Mouse (Mus musculus) gastrocnemius, adult 2 months (tissue): ENCODE data around the gene Apof. TPM values are rescaled to one million over a fixed set of nuclear protein-coding genes. Genes with fewer than 3 reads are reported as not detected.

ENCODE experiments used
- DNase-seq: peaks from one replicate; pipeline ENCODE4 v3.0.0; 2022
- H3K27ac ChIP-seq: fragments of 200-600 bp; 2 replicates; pipeline ENCODE4 v1.8.1; 2022; ENCODE audit warnings: mild to moderate bottlenecking
- H3K4me3 ChIP-seq: fragments of 200-600 bp; 2 replicates; pipeline ENCODE4 v1.8.1; 2022; ENCODE audit warnings: mild to moderate bottlenecking, moderate library complexity
- CTCF ChIP-seq: fragments of 200-600 bp; IDR thresholded peaks from 2 replicates; pipeline ENCODE4 v1.8.1; 2022; ENCODE audit warnings: antibody characterized with exemption, mild to moderate bottlenecking, moderate library complexity
- intact Hi-C: fragments of 180-260 bp; cut with DNase I; formaldehyde crosslinking; loops from one replicate; pipeline ENCODE4 v1.15.1; 2025
- long read RNA-seq, 2 experiments: library from polyadenylated mRNA; stranded (forward); transcript quantifications; one replicate each; pipeline ENCODE4 v2.0.0; 2021
- total RNA-seq, 2 experiments: library from RNA; stranded (reverse); gene quantifications; 2 replicates each; pipeline ENCODE4 v1.2.3; 2021

Gene Apof
- not detected for total RNA-seq
- long read RNA-seq, experiment 1: 0 reads
- long read RNA-seq, experiment 2: 0 reads

- Histone ChIP-seq H3K4me3 (no peak within 1 kb of the TSS), H3K27ac (peak within 1 kb of the TSS; percentile 92)
- TF ChIP-seq CTCF: no peak
- intact Hi-C loops: no loop called here
- no peak for DNase-seq
These were observed at the start of gene Apof for GRCm38 (mm10) chr10:128268371-128268770. TSS of gene Apof (plus strand) at chr10:128268671.

GRCm38 (mm10) chr10:128221533-128222286, 46.8 kb upstream of the Apof start:
- TF ChIP-seq CTCF: peak; percentile 24; the same call in 1 of the 2 replicates
- intact Hi-C loops: no loop called here
- Histone ChIP-seq H3K27ac (no peak overlapping the region), H3K4me3 (no peak overlapping the region)
- DNase-seq: no peak

GRCm38 (mm10) chr10:128225064-128225463, 43.4 kb upstream of the Apof start:
- DNase-seq: no peak
- Histone ChIP-seq H3K4me3 (no peak overlapping the region), H3K27ac (no peak overlapping the region)
- TF ChIP-seq CTCF: no peak
- intact Hi-C loops: no loop called here

- intact Hi-C loops: no loop called here
- Histone ChIP-seq H3K27ac (no peak within 1 kb of the TSS), H3K4me3 (no peak within 1 kb of the TSS)
- no peak for TF ChIP-seq CTCF
- DNase-seq: no peak
These were observed 42.9 kb upstream of the Apof start, which contains the start of gene Mip for GRCm38 (mm10) chr10:128225538-128225937. TSS of gene Mip (plus strand) at chr10:128225838.

- Histone ChIP-seq H3K4me3 (no peak overlapping the region), H3K27ac (no peak overlapping the region)
- no peak for TF ChIP-seq CTCF
- intact Hi-C loops: no loop called here
- DNase-seq: no peak
These were observed 40.9 kb upstream of the Apof start for GRCm38 (mm10) chr10:128227592-128227991.

GRCm38 (mm10) chr10:128228009-128228408, 40.5 kb upstream of the Apof start:
- Histone ChIP-seq H3K27ac (no peak overlapping the region), H3K4me3 (no peak overlapping the region)
- no peak for TF ChIP-seq CTCF
- DNase-seq: no peak
- intact Hi-C loops: no loop called here

- H3K27ac ChIP-seq: no peak overlapping the region
- no peak for TF ChIP-seq CTCF
- intact Hi-C loops: loop anchor here (5.0 kb wide), 1 partner anchor 42 kb away; the partner anchor contains the start of gene Stat2
- no peak for DNase-seq
- H3K4me3 ChIP-seq: no peak overlapping the region
These were observed 37.9 kb upstream of the Apof start for GRCm38 (mm10) chr10:128230582-128230981.

GRCm38 (mm10) chr10:128231146-128231545, 37.3 kb upstream of the Apof start:
- Histone ChIP-seq H3K27ac (peak overlapping the region; percentile 95), H3K4me3 (peak overlapping the region; percentile 82)
- no peak for DNase-seq
- intact Hi-C loops: loop anchor here (5.0 kb wide), 1 partner anchor 41 kb away; the partner anchor contains the start of gene Stat2
- TF ChIP-seq CTCF: no peak

GRCm38 (mm10) chr10:128231697-128232419, 36.6 kb upstream of the Apof start, which contains the start of gene Timeless:
TSS of gene Timeless (plus strand) at chr10:128232065.
- intact Hi-C loops: loop anchor here (2.0 to 5.0 kb wide), 2 partner anchors 19 to 40 kb away; partner anchors contain the start of gene Stat2

GRCm38 (mm10) chr10:128232420-128232985, 36.0 kb upstream of the Apof start:
- peak overlapping the region; percentile 95 for H3K27ac ChIP-seq
- intact Hi-C loops: loop anchor here (2.0 to 5.0 kb wide), 2 partner anchors 20 to 40 kb away; partner anchors contain the start of gene Stat2
- peak overlapping the region; percentile 82 for H3K4me3 ChIP-seq
- peak; percentile 42 for DNase-seq
- peak; percentile 81 for TF ChIP-seq CTCF

More at GRCm38 (mm10) chr10:128231697-128232419, 36.6 kb upstream of the Apof start, which contains the start of gene Timeless:
- Histone ChIP-seq H3K27ac (peak within 1 kb of the TSS; percentile 95), H3K4me3 (peak within 1 kb of the TSS; percentile 82)
- no peak for TF ChIP-seq CTCF
- DNase-seq: peak; percentile 92

GRCm38 (mm10) chr10:128236321-128236720, 32.1 kb upstream of the Apof start:
- Histone ChIP-seq H3K4me3 (no peak overlapping the region), H3K27ac (no peak overlapping the region; the same call in 1 of the 2 replicates)
- DNase-seq: no peak
- no peak for TF ChIP-seq CTCF
- intact Hi-C loops: no loop called here

GRCm38 (mm10) chr10:128237807-128238480, 30.5 kb upstream of the Apof start:
- no peak for TF ChIP-seq CTCF
- Histone ChIP-seq H3K27ac (peak overlapping the region; percentile 35; the same call in 1 of the 2 replicates), H3K4me3 (no peak overlapping the region)
- DNase-seq: peak; percentile 52
- intact Hi-C loops: no loop called here
